Mouse (Mus musculus) adrenal gland, postnatal 4 days (tissue): ENCODE measurements around the gene Parvb. TPM values are rescaled to one million over a fixed set of nuclear protein-coding genes. Genes with fewer than 3 reads are reported as not detected.

Source experiments
- DNase-seq, 2 experiments: peaks; one replicate each; pipeline ENCODE4 v3.0.0; 2021 to 2022; ENCODE audit warnings: low spot score in 2 of 2, mixed read lengths in 2 of 2
- total RNA-seq, 2 experiments: library from RNA; stranded (reverse); gene quantifications; 2 replicates each; pipeline ENCODE4 v1.2.3; 2021

Gene Parvb
- total RNA-seq, 2 experiments from 2014 or later: 44.6 to 45.9 TPM

GRCm38 (mm10) chr15:84254387-84254786 is 22.5 kb downstream of the Parvb start:
- DNase-seq: no peak

GRCm38 (mm10) chr15:84256254-84256850 is 24.5 kb downstream of the Parvb start:
- DNase-seq: no peak

GRCm38 (mm10) chr15:84256864-84257263 is 25.0 kb downstream of the Parvb start:
- DNase-seq: no peak

DNA sequence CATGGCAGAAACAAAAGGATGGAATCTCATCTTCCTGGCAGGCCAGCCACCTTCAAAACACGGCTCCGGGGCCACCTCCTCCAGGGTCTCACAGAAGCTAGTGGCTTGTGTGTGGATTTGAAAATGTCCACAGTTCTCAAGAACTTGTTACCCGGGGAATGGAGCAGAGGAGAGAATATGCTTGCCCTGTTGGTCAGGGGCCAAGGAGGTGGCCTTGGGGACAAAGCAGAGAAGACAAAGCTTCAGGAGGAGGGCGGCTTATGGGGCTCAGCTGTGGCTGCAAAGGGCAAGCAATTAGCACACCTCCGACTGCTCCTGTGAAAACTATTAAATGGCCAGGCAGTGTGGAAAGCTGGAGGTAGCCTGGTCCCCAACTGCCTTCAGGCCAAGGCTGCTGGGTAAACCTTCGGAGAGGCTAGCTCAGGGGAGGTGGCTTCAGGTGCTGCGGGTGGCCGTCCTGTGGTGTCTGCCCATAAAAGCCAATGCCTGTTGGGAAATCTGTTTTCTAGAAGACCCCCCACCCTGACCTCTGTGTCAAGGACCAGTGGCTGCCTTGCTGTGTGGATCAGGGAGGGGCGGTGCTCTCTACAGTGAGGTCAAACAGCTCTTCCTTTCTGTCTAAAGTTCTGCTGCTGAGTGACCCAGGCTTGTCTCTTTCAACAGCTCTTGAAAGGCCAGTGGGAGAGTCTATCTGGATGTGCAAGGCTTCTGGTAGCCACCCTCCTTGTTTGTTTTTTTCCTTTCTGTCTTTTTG is 26.9 kb downstream of the Parvb start:
- DNase-seq: no peak

DNA sequence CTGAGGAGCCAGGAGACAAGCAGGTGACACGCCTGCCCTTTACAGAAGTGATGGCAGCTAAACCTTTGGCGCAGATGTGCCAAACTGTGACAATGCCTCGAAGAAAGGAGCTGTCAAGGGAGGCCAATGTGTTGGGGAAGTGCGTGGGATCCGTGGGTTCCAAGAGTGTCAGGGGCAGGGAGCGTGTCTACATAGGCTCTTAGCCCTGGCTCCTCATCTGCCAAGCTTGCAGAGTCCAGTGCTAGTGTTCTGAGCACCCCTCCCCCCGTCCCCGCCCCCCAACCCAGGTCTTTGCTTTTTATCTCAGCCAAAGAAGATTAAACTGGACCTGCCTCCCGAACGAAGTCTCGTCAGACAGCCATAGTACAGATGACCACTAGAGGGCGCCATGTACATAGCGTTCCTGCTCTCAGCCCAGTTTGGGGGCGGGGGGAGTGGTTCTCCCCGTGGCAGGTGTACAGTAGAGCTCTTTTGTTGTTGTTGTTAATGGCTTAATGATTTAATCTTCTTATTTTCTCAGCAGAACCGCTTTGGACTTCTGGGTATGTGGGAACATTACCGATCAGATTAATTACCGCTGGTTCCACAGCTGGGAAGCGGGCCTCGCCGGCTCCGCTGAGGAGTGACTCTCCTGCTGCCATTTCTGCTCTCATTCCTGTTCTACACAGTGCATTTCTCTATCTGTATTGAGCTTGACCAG is 28.4 kb downstream of the Parvb start:
- peak; percentile 52 to 63 for DNase-seq

DNA sequence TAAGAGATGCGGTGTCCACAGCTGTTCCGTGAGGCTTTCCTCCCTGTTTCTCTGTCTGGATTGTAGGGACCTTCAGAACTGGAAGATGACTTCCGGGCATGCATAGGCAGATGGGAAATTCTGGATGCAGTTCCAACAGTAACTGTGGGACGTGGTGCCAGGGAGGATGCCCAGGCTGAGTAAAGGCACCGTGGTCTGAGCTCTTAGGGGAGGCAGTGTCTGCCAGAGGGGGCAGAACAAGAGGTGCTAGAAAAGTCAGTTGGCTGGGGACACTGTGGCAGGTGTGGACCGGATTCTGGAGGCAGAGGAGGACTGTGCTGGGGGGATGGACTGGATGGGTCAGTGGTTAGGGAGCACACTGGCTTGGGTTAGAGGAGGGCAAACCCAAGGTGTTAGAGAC is 30.8 kb downstream of the Parvb start:
- no peak for DNase-seq

- DNase-seq: no peak
These were observed 31.7 kb downstream of the Parvb start for GRCm38 (mm10) chr15:84263573-84263972.

DNA sequence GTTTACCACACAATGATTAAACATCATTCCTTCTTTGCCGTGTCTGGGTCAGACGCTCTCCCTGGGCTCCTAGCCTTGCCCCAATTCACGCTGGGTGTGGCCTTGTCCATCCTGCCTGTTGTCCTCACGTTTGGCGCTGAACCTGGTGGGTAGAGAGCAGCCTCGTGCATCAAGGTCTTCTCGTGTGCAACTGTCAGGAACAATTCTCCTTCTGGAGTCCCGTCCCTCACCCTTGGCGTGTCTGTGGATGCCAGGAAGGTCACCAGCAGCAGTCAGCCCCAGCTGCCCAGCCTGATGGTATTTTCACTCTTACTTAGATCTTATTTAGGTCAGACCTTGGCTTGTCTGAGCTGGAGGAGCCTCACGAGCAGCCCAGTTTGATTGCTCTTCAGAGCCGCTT is 33.3 kb downstream of the Parvb start:
- peak in 1 of 2 experiments; percentile 50 for DNase-seq

GRCm38 (mm10) chr15:84266290-84266689 is 34.4 kb downstream of the Parvb start:
- DNase-seq: no peak

- no peak for DNase-seq
These were observed 35.9 kb downstream of the Parvb start for GRCm38 (mm10) chr15:84267720-84268260.

DNA sequence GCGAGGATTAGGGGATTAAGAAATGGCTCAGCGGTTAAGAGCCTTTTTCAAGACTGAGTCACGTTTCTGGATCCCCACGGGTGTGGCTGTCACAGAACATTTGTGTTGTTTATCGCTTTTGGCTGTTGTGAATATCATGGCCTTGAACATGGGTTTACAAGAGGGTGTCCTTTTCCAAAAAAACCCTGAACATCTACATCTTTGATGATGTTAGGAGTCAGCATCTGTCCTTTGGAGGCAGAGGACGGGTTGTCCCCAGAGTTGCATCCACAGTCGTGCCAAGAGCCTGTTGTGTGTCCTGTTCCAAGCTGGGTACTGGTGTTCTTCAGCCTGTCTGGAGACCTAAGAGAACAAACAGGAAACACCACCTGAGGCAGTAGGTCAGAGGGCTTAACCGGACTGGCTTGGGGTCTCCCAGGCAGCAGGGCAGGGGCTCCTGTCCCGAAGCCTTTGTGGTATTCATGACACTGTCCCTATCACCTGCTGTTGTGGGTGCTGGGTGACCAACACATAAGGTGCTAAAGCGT is 37.3 kb downstream of the Parvb start:
- no peak for DNase-seq

DNA sequence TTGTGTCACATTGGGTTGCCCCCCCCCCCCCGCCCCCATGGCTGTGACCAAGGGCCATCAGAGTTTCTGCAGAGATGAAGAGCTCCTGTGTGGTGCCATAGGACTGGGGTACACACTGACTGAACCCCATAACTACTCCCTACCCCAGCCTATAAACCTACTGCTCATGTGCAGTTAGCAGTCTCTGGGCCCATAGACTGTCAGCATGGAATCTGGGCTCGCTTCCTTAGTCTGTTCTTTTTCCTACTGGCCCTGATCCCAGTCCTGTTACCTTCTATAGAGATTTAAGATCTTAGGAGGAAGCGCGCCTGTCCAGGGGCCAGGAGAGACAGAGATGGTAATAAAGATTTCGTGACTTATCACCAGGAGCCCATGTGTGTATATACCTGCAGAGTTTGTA is 38.2 kb downstream of the Parvb start:
- no peak for DNase-seq

DNA sequence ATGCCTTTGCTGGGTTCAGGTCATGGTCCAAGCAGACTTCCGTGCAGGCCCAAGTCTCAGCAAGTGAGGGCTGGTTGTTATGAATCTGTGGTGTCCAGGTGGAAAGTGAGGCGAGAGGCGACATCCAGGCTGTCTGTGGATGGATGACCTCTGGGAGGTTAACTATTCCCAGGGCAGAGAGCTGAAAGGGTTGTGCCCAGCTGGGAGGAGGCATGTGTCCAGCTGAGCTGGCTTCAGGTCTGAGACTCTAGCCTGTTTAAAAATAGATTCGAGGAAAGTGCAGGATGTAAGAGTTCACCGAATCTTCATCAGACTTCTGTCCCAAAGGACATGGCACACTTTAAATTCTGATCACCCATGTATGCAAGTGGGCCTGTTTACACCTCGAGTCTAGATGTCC is 38.6 kb downstream of the Parvb start:
- no peak for DNase-seq

GRCm38 (mm10) chr15:84276066-84276465 is 44.2 kb downstream of the Parvb start:
- no peak for DNase-seq

DNA sequence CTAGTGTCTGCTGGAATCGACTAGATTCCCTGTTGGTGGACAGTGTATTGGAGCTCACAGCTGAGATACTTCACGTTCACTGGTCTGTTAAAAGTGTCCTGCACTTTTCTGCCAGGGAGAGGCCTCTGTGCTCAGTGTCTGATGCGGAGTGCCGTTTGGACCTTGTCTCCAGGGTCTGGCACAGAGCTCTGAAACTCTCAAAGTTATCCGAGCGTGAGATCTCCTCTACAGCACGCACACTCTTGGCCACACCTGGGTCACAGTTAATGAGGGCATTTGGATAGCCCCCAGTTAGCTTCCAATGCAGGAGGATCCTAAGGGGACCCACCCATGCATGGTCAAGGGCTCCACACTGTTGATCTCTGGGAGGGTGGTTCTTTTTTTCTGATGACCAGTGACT is 46.2 kb downstream of the Parvb start:
- no peak for DNase-seq

- DNase-seq: no peak
These were observed 46.8 kb downstream of the Parvb start for GRCm38 (mm10) chr15:84278656-84279055.

DNA sequence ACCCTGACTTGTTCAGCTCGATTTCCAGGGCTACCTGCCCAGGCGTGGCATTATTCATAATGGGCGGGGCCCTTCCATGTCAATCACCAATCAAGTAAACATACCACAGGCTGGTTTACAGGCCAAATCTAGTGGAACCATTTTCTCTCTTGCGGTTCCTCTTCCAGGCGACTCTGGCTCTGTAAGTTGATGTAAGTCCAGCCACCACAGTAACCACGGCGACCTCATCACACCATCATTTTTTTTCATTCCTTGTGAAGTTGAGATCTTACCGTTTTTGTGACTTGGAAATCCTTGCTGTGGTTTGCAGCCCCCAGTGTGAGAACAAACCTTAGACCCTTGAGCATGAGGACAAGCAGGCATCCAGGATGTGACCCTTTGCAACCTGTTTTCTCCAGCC is 48.5 kb downstream of the Parvb start:
- DNase-seq: no peak

DNA sequence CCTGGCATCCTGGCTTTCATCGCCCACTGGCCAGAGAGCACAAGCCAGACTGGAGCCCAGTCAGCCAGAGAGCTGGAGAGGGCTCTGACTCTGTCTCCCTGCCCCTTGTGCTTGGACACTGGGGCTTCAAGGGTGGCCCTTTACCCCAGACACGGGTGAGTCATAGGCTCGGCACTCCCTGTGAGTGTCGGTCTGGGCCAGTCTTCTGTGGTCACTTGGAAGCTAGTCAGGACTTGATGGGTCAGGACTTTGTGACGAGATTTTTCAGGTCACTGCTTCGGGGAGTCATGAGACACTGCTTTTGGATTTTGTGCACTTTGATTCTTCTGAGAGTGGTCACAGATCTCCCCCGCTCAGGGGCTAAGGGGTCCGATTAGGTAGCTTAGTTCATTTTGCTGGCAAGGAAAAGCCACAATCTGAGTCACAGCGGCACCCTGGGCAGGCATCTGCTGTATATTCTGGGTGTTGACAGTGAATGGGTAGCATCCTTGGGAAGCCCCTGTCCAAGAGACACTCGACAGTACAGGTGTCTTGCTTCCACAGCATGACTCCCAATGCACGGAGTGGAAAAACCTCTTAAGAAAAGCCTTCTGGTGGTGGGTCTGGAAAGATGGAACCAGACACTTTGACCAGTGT is 49.0 kb downstream of the Parvb start:
- DNase-seq: no peak

DNA sequence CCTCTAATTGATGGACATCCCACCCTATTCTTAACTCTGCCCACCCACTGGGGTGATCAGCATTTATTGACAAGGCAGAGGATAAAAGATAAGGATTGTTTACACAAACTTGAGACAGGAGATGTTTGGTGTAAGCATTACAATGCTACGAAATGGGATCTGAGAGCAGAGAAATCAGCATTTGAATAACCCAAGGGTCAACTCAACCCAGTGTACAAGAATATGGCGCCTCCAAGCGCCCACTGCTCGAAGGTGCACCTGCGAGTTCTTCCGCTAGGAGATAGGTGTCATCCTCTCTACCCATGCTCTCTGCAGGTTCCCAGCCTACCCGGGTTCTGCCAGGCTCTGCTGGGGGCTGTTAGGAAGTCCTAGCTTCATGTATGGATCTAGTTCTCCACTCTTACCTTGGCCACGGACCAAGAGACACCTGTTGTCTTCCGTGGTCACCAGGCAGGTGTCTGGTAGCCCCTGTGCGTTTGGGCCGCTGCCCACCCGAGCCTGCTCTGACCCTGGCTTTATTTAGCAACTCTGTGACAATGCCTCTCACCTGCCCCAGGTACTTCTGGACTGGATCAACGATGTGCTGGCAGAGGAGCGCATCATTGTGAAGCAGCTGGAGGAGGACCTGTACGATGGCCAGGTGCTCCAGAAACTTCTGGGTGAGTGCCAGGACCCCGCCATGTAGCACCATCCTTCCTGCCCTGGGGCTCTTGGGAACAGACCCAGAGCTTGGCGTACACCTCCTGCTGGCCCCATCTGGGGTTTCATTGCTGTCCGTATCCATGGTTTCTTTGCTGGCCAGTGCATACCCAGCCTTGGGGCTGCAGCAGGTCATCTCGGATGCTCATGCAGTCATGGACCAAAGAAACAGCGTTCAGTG is 50.6 kb downstream of the Parvb start:
- DNase-seq: no peak

- no peak for DNase-seq
These were observed 52.2 kb downstream of the Parvb start for GRCm38 (mm10) chr15:84284059-84284458.
